Mouse (Mus musculus) bone marrow macrophage, adult 2 months (primary cell): ENCODE measurements around the gene Magi2.

Experiments
- CTCF ChIP-seq: IDR thresholded peaks from 2 replicates; pipeline ENCODE4 v1.5.1; 2012; ENCODE audit warnings: low read depth, mild to moderate bottlenecking, low read length, moderate library complexity
- POLR2A ChIP-seq: IDR thresholded peaks from 2 replicates; pipeline ENCODE4 v1.6.1; 2012; ENCODE audit warnings: mild to moderate bottlenecking, low read depth, low read length, borderline replicate concordance

GRCm38 (mm10) chr5:20637300-20637989 lies 1410.6 kb downstream of the Magi2 start:
- TF ChIP-seq CTCF (no peak), POLR2A (no peak)
